Mouse (Mus musculus) brain, embryonic 18.5 days (tissue): ENCODE results near the gene Gm21190.
"Not testable (repeated sequence)": the region's sequence is repeated elsewhere in the genome, so short reads cannot be mapped to it uniquely, and the experiment has no call there.

Source experiments
- DNase-seq: peaks from one replicate; pipeline ENCODE4 v3.0.0-alpha.2; 2012; ENCODE audit warnings: low read depth, low spot score

Gene Gm21190

DNA sequence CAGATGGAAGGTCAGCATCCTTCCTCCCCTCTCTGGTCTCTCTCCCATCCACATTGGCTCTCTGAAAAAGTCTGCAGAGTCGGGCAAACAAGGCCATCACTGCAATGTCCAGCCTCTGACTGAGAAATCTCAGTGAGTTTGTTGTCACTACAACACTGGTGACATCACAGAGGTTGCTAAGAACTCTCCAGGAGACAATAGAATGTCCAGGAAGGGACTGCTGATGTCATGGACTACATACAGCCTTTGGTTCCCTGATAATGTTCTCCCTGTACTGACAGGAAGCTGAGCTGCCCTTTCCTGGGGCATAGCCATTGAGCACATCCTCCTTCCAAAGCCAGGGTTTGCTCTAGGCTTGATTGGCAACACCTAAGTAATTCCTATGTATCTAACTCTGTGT, at the start of gene Gm21190:
Gene Gm21190, minus strand, starts transcription at position 101 of the 400 bp plus-strand sequence.
- not testable (repeated sequence) for DNase-seq

DNA sequence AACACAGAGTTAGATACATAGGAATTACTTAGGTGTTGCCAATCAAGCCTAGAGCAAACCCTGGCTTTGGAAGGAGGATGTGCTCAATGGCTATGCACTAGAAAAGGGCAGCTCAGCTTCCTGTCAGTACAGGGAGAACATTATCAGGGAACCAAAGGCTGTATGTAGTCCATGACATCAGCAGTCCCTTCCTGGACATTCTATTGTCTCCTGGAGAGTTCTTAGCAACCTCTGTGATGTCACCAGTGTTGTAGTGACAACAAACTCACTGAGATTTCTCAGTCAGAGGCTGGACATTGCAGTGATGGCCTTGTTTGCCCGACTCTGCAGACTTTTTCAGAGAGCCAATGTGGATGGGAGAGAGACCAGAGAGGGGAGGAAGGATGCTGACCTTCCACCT, 48.0 kb upstream of the Gm21190 start, which contains the start of gene Gm21083:
Gene Gm21083, plus strand, starts transcription at position 301 of the 400 bp plus-strand sequence.
- not testable (repeated sequence) for DNase-seq

DNA sequence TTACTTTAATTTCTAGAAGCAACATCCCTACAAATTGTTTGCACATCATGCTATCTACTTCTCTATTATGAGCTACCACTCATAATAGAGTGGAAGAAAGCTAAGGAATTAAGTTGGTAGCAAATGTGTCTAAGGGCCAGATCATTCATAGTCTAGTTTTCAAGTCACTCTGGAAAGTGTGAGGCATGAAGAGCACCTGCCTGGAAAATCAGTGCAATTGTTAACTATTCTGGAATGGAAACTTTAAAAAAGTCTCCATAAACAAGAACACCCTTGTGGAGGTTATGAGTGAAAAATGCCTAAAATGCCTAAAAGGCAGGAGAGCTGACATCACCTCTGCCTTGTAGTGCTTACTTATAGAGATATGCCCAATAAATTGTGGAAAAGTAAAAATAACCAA, 44.7 kb upstream of the Gm21190 start:
- DNase-seq, result not testable (repeated sequence)

DNA sequence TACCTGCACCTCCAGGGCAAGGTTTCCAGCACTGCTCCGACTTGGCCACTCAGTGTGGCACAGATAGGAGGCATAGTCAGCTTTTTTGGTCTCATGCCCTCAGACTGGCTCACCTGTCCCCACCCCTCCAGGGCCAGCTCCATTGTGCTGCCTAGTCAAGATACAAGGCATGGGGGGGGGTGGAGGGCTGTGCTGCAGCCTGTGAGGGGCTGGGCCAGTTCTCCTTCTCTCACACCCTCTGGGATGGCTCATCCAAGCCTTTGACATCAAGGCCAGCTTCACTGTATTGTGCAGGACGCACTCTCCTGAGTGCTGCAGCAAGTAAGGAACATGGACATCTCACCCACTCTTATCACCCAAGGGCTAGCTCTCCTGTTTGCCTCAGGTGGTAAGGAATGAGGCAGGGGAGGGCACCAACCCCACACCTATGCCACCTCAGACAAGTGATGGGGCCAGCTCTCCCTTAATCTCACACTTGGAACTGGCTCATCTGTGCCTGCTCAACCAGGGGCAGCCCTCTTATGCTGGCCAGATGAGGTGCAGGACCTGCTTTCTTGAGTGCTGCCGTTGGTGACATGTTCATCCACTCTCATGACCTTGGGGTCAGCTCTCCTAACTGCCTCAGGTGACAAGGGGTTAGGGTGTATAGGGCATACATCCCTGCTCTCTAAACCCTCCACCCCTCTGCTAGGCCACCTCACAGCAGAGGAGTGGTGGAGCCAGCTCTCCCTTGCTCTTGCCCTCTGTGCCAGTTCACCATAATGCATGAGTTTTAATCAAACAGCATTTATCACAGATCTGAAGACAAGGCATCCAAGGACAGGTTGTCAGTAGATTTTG, 32.6 kb upstream of the Gm21190 start:
- not testable (repeated sequence) for DNase-seq

DNA sequence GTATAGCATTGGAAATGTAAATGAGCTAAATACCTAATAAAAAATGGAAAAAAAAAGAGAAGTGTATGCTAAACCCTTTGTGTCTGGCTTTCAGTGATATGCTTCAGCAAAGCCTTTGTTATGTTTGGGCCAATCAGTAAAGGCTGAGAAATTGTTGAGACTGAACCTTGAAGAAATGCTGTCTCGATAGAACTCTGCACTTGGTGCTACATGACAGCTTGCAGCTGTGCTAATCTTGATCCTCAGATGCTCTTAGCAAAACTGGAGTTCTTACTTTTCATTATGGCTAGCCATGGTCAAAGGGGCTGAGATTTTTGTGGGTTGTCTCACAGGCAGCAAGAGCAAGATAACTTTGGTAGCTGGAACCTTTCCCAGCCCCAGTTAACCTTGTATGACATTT, 29.6 kb upstream of the Gm21190 start:
- DNase-seq, result not testable (repeated sequence)

DNA sequence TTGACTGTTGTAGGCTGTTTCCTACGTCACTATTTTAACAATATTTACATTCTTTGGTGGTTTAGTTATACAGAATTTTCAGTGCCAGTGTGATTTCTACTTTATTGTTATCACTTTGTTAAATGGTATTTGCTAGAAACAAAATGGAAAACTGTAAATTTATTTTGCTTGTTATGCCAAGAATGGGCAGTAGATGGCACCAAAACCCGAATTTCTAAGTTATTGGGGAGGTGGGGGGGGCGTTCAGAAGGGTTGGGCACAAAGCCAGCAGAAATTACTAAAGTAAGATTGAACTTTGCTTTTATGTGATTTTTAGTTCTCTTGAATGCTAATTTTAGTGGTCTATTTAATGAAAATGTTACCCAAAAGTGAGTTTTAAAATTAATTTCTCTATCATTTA, 20.6 kb upstream of the Gm21190 start:
- not testable (repeated sequence) for DNase-seq

DNA sequence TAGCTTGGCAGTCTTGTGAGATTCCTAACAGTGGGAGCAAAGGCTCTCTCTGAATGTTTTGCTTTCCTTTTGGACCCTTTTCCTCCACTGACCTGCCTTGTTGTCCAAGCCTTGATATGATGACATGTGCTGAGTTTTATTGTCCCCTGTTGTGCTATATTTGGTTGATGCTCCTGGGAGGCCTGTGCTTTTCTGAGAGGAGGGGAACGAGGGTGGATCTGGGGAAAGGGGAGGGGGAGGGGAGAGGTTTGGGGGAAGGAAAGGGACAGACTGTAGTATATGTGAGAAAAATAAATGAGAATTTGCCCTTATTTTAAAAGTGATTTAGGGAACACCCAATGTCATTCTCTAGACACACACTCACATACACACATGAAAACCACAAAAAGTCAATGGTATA, 20.1 kb upstream of the Gm21190 start:
- not testable (repeated sequence) for DNase-seq

DNA sequence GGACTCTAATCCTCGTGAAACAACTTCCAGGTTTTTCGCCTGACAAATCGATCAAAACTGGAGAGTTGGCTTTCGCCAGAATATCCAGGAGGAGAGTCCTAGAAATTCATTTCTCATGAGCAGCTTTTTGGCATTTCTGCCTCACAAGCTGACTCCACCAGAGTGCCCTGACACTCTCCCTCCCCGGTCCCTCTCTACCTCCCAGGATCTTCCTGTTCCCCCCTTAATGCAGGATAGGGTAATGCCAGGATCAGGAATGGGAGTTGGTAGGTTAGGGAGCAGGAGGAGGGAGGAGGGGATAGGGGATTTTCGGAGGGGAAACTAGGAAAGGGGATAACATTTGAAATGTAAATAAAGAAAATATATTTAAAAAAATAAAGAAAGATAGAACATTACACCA, 19.6 kb upstream of the Gm21190 start:
- DNase-seq, result not testable (repeated sequence)

DNA sequence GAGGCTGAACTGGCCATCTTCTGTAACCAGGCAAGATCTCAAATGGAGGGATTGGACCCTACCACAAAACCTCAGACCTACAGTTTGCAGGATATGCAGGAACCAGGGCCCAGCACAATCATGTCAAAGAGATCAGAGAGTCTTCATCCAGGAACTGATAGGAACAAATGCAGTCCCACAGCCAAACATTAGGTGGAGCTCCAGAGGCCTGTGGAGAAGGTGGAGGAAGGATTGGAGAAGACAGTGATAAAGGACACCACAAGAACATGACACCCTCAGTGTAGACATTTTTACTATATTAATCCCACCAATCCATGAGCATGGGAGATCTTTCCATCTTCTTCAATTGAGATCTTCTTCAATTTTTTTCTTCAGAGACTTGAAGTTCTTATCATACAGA, 6.6 kb downstream of the Gm21190 start:
- DNase-seq, result not testable (repeated sequence)

DNA sequence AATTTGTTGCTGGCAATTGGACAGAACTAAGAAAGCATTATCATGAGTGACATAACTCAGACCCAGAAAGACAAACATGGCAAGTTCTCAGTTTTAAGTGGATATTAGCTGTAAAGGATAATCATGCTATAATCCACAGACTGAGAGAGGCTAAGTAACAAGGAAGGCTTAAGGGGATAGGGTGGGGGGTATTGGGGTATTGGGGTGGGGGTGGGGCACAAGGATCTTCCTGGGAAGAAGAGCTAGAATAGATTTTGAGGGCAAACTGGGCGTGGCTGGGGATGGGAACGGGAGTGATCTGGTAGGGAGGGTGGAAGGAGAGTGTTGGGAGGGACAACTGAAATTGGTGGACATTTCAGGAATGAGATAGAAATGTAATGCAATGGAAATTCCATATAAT, 7.0 kb downstream of the Gm21190 start:
- DNase-seq, result not testable (repeated sequence)

DNA sequence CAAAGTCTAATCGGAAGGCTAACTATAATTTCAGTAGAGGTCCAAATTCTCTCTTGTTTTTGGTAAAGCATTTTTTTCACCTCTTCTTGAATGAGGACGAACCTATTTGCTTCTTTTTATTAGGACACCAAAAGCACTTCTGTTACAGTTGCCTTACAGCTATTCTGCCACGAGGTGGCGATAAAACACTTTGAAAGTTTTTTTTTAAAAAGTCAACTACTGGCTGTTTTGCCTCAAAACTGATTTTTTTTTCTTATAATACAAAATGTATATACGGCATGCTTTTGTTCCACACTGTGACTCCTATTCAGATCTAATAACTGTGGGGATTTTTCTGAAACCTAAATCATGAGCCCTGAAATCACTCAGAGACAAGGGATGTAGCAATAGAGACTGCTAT, 8.6 kb downstream of the Gm21190 start:
- not testable (repeated sequence) for DNase-seq

DNA sequence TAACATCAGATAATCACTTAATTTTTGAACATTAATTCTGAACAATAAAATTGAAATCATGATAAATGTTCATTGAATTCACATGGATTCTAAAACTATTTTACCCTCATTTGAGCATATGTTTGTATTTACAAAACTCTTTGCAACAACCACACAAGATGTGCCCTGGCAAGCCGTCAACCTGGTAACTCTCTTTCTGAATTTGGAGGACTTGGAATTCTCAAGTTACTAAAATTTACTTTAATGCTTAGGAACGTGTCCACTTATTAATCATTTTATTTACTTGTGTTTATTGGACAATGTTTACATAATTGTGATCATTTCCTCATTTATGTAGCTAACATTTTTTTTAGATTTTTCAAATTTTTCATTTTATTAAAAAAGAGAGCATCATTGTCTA, 11.9 kb downstream of the Gm21190 start:
- not testable (repeated sequence) for DNase-seq

DNA sequence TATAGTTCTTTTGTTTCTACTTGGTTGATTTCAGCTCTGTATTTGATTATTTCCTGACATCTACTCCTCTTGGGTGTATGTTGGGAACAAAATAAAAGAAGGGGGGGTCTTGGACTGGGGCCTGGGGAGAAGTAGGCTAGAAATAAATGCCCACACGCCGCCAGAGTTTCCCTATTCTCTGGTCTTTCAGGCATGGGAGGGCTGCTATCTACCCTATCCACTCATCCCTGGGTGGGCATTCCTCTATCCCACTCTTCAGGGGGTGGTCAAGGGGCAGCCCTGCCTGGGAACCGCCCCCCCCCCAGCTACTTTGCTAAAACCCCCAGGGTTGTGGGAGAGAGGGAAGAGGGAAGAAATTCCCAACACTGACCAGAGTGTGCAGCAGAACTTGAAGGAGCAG, 16.8 kb downstream of the Gm21190 start:
- not testable (repeated sequence) for DNase-seq

DNA sequence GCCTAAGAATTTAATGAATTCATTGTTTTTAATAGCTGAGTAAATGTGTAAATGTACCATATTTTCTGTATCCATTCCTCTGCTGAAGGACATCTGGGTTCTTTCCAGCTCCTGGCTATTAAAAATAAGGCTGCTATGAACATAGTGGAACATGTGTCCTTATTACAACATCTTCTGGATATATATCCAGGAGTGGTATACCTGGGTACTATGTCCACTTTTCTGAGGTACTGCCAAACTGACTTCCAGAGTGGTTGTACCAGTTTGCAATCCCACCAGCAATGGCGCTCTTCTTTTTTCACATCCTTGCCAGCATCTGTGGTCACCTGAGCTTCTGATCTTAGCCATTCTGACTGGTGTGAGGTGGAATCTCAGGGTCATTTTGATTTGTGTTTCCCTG, 19.1 kb downstream of the Gm21190 start:
- not testable (repeated sequence) for DNase-seq

DNA sequence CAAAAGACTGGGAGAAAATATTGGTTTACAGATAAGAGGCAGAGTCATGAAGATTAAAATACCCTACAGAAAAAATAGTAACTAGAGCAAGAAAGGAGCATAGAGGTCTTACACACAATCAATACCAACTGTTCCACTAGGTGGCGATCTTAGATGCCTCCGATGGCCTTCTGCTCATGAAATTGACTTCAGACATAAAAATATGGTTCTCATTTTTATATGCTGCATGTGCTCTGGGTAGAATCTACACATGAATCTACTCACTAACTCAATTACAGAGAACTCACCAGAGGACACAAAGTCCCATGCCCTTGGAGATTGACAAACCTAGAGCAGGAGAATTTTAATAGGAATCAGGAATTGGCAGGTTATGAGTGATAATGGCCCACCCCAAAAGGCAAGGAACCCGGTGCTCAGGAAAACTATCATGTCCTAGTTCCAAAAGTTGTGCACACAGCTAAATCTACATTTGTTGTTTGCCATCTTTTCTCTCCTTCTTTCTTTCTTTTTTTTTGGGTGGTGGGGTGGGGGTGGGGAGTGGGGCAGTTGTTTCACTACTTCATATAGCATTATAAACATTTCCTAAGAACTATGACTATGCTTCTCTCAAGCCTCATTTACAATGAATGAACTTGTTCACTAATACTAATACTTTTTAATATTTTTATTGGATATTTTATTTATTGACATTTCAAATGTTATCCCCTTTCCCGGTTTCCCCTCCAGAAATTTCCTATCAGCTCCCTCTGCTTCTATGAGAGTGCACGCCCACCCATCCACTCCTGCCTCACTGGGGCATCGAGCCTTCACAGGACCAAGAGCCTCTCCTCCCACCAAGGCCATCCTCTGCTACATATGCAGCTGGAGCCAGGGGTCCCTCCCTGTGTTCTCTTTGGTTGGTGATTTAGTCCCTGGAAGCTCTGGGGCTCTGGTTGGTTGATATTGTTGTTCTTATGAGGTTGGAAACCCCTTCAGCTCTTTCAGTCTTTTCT, 20.3 kb downstream of the Gm21190 start:
- not testable (repeated sequence) for DNase-seq

DNA sequence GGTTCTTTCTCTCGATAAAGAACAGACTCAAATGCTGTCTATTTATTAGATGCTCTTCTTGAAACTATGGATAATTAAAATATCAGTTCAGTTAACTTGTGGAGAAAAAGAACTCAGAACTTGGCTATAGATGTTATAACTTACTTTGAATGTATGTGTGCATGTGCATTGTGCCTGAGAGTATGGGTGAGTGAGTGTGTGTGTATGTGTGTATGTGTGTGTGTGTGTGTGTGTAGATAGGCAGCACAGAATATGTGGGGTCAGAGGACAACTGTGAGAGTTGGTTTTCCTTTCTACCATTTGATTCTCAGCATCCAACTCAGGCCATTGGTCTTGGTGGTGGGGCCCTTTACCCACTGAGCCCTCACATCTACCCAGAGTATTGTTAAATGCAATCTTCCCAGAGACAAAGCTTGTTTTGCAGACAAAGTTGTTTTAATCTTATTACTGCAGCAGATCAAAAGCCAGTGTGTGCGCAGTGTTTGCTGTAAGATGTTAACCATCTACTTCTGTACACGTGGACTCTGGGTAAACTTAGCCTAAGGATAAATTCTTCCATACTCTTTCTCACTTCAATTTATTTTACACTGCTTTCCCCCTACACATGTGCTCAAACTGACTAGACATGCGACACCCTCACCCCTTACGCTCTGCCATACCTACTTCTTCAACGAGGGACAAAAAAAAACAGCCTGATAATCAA, 21.1 kb downstream of the Gm21190 start:
- DNase-seq, result not testable (repeated sequence)

DNA sequence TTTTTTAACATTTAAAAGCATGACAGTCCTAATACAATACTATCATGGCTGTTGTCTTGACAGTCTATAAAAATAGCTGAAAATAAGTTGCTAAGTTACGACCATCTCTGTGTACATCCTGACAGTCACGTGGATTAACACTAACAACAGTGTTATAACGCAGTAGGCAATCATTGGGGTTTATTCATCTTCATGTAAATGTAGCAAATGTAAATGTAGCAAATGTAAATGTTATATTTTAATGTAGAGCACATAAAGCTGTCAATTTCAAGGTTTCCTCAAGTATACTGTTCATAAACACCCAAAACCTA, 21.8 kb downstream of the Gm21190 start:
- DNase-seq, result no peak

DNA sequence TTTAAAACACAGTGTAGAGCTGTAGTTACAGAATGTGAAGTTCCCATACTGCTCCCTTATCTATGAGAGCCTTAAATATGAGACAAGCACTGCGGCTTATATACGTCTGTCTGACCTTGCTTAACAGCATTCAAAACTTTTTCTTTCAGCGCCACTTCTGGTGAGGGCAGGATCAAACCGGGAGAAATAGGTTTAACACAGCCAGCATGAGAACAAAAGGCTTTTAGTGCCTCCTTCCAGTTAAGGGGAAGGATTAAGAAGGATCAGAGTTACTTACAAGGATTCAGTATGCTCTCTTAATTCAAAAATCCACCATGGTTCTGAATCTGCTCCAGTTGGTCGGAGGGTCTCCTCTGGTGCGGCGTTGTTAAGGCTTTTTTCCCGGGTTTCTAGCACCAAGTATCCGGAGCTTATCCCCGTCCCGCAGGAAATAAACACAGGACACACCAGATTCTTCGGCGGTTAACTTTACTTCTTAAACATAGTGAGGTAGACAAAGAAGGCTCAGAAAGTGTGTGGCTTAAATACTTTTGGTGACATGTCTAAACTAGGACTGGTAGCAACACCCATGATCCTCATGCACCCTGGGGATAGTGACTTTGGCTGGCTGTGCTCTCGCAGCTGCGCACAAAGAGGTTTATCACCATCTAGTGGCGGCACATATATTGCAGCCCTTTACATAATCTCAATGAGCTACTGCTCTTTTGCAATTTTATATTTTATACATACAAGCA, 22.3 kb downstream of the Gm21190 start:
- DNase-seq, result no peak

DNA sequence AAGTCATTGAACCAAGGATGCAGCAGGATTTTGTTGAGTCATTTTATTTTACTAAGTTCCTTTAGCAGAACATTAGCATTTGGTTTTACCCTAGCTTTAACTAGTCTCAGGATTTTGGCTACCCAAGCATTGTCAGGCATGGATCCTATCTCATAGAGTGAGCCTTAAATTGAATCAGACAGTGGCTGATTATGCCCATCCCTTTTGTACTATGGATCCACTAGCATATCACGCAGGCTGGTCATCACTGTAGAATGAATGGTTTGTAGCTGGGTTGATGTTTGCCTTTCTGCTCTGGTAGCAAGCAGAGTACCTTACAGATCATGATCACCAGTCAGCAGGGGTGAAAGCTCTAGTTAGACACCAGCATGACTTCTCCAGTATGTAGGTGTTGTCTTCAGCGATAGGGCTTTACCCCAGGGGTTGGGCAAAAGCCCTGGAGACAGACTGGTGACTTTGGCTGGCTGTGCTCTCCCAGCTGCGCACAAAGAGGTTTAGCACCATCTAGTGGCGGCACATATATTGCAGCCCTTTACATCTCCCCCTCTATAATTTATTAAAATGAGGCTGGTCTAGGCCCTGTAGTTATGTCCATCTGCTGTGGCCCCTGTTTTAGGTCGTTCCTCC, 30.1 kb downstream of the Gm21190 start:
- DNase-seq, result not testable (repeated sequence)

DNA sequence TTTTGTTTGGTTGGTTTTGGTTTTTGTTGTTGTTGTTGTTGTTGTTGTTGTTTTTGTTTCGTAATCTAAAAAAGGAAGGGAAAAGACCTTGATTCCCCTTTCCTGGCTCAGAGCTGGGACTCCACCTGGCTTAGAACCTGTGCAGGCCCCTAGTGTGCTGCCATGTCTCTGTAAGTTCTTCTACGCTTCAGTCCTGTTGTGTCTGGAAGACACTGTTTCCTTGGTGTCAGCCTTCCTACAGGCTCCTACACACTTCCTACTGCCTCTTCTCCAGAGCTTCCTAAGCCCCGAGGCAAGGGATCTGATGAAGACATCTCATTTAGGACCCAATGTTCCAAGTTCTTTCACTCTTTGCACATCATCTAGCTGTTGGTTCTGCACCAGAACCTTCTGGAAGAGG, 30.7 kb downstream of the Gm21190 start:
- not testable (repeated sequence) for DNase-seq
